Mouse (Mus musculus) heart, embryonic 13.5 days (tissue): ENCODE measurements around the gene Tmem131l. TPM values are rescaled to one million over a fixed set of nuclear protein-coding genes. Genes with fewer than 3 reads are reported as not detected.

Experiments used
- ATAC-seq: fragments of 200-750 bp; cut with Nextera tagmentation; 2 replicates; pipeline ENCODE4 v1.8.0; 2017; ENCODE audit warnings: moderate TSS enrichment; ENCODE audit not compliant: insufficient number of reproducible peaks, low FRiP score, low TSS enrichment; ENCODE audit errors: extremely low read depth
- H3K27ac ChIP-seq: fragments of 300-500 bp; sonication (generic); replicated peaks from 2 replicates; pipeline ENCODE4 v1.5.1; 2015; ENCODE audit warnings: moderate library complexity, mild to moderate bottlenecking, inconsistent platforms
- H3K27me3 ChIP-seq: fragments of 300-500 bp; sonication (generic); replicated peaks from 2 replicates; pipeline ENCODE4 v1.6.1; 2015; ENCODE audit warnings: mild to moderate bottlenecking, inconsistent platforms
- H3K36me3 ChIP-seq: fragments of 300-500 bp; sonication (generic); 2 replicates; pipeline ENCODE4 v1.6.1; 2015; ENCODE audit warnings: mild to moderate bottlenecking, inconsistent platforms
- H3K4me1 ChIP-seq: fragments of 300-500 bp; sonication (generic); 2 replicates; pipeline ENCODE4 v1.6.1; 2015; ENCODE audit warnings: inconsistent platforms
- H3K4me2 ChIP-seq: fragments of 300-500 bp; sonication (generic); 2 replicates; pipeline ENCODE4 v1.6.1; 2015; ENCODE audit warnings: inconsistent platforms, mild to moderate bottlenecking, moderate library complexity
- H3K4me3 ChIP-seq: fragments of 300-500 bp; sonication (generic); 2 replicates; pipeline ENCODE4 v1.5.1; 2015; ENCODE audit warnings: moderate library complexity, mild to moderate bottlenecking, inconsistent platforms
- H3K9ac ChIP-seq: fragments of 300-500 bp; sonication (generic); 2 replicates; pipeline ENCODE4 v1.6.1; 2015; ENCODE audit warnings: inconsistent platforms, mild to moderate bottlenecking, moderate library complexity
- H3K9me3 ChIP-seq: fragments of 300-500 bp; sonication (generic); 2 replicates; pipeline ENCODE4 v1.6.1; 2016; ENCODE audit warnings: inconsistent platforms
- WGBS: fragments of 180-500 bp; shearing (Covaris S2); methylation state at CpG from one replicate; pipeline ENCODE4 v1.1.7; 2015; ENCODE audit warnings: mixed read lengths; 5-methylcytosine and 5-hydroxymethylcytosine counted together
- polyA plus RNA-seq: library from polyadenylated mRNA; unstranded; fragments of >200 nt; fragmentation: Nextera tagmentation; extraction: Ambion mirVana; gene quantifications from 2 replicates; pipeline ENCODE4 v1.2.1, GENCODE M21; 2015

Tmem131l gene
- polyA plus RNA-seq, 1 experiment from 2014 or later: 24.0 TPM

DNA sequence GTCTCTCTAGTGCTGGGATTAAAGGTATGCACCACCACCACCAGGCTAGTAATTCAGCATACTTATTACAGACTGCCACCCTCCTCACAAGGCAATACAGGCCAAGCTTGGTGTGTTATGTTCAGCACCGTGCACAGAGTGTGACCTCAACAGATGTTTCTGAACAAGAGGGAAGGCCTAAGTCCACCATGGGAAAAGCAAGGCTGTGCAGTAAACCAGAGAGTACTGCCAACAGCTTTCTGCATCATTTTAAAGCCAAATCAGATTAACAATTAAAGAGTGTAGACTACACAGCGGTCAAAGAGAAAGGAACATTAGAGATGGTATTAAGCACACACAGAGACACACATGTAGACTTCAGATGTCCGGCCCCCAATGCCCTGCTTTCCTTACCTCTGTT, 8.8 kb downstream of the Tmem131l start:
- no peak for ATAC-seq
- WGBS: 84% methylated on average over 3 of the region's 3 CpGs
- no peak overlapping the region for H3K27ac ChIP-seq

DNA sequence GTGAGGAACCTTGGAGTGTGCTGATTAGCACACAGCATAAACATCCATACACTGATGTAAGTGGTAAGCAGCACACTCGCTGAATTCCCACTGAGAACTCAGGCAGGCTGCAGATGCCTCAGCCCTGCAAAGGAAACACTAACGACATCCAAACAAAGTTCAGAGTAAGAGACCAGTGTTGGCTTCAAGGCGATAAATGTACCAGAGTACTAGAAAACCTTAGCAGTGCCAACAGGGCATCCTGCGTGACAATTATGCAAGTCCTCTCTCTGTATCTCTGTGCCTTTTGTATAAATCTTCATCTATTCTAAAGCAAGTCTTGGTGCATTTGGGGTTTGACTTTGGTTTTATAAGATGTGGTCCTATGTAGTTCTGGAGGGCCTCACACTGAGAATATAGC, 11.0 kb downstream of the Tmem131l start:
- H3K9ac ChIP-seq: no peak overlapping the region
- H3K4me2 ChIP-seq: no peak overlapping the region
- WGBS: 85% methylated on average over 4 of the region's 4 CpGs
- peaks cover 41% of the 10 kb centered on the region for H3K36me3 ChIP-seq
- H3K27ac ChIP-seq: no peak overlapping the region
- H3K4me1 ChIP-seq: peaks cover 29% of the 10 kb centered on the region
- no peaks in the 10 kb centered on the region for H3K9me3 ChIP-seq
- ATAC-seq: no peak
- no peaks in the 10 kb centered on the region for H3K27me3 ChIP-seq
- no peak overlapping the region for H3K4me3 ChIP-seq

More for the DNA sequence above, 8.8 kb downstream of the Tmem131l start:
- no peak overlapping the region for H3K9ac ChIP-seq
- H3K27me3 ChIP-seq: no peaks in the 10 kb centered on the region
- H3K4me3 ChIP-seq: no peak overlapping the region
- H3K4me1 ChIP-seq: peaks cover 26% of the 10 kb centered on the region
- H3K4me2 ChIP-seq: no peak overlapping the region
- peaks cover 45% of the 10 kb centered on the region for H3K36me3 ChIP-seq
- no peaks in the 10 kb centered on the region for H3K9me3 ChIP-seq

DNA sequence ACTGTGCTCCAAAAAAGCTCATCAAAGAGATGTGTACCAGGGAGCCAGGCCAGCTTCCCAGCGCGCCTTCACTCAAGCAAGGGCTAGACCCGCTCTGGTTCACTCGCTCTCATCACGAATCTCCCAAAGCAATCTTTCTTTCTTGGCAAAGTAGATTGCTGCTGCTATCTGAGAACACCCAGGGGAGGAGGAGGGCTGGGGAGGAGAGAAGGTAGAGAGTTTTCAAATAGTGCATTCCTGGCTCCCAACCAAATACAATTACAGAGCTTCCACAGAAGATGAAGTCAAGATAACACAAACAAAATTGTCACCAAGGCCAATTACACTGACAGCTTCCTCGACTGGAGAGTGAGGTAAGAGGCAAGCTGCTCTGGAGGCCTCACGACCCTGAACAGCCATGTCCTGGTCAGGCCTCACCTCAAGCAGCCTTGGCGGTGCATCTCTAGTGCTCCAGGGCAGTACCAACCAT, 12.2 kb downstream of the Tmem131l start:
- Histone ChIP-seq H3K9ac (no peak overlapping the region), H3K4me1 (peaks cover 32% of the 10 kb centered on the region), H3K9me3 (no peaks in the 10 kb centered on the region), H3K36me3 (peaks cover 41% of the 10 kb centered on the region), H3K4me2 (no peak overlapping the region), H3K4me3 (no peak overlapping the region), H3K27me3 (no peaks in the 10 kb centered on the region), H3K27ac (no peak overlapping the region)
- whole genome bisulfite sequencing: 66% methylated on average over 8 of the region's 8 CpGs
- no peak for ATAC-seq

DNA sequence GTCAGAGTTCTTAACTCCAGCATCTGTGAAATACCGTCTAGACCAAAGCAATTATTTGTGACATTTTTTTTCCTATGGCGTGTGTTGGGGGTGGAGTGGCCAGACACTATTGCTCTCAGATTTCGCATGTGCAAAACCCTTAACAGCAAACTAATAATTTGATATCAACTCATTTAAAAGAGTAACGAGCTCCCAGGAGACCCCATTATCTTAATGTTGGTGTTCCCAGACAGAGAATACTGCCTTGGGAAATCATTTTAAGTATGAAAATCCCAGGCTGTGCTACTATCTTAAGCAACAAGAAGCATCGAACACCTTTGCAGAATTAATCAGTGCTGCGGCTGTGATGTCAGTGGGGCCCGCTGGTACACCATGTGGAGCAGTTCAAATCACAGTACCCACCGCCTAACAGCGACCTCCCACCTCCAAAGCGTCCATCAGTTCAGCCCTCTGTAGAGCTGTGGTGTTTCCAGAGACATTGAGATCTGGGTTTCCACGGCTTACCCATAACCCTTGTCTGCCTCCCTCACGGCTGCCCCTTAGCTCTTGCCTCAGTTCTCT, 15.4 kb downstream of the Tmem131l start:
- Histone ChIP-seq H3K4me1 (peaks cover 60% of the 10 kb centered on the region), H3K9ac (no peak overlapping the region), H3K4me2 (no peak overlapping the region), H3K9me3 (no peaks in the 10 kb centered on the region), H3K27me3 (no peaks in the 10 kb centered on the region), H3K36me3 (peaks cover 21% of the 10 kb centered on the region; the same call in 1 of the 2 replicates), H3K4me3 (no peak overlapping the region), H3K27ac (no peak overlapping the region)
- 83% methylated on average over 12 of the region's 12 CpGs for WGBS
- ATAC-seq: no peak

DNA sequence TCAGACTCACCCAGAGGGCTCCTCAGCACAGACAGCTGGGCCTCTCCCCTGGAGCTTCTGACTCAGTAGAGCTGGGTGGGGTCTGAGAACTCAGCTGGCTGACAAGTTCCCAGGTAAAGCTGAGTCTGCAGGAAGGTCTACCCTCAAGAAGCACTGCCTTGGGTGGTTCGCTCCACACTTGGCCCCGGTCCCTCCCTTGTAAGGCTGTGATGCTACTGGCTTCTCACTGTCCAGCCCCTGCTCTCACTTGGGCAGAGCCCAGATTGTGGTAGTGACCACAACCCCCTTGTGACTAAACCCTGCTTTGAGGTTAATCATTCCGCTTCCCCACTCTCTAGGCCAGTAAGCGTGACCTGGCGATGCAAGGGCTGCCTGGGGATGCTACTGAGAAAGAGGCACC, 17.3 kb downstream of the Tmem131l start:
- no peak for ATAC-seq
- no peak overlapping the region for H3K9ac ChIP-seq
- H3K9me3 ChIP-seq: no peaks in the 10 kb centered on the region
- no peaks in the 10 kb centered on the region for H3K27me3 ChIP-seq
- H3K4me2 ChIP-seq: no peak overlapping the region
- H3K4me3 ChIP-seq: no peak overlapping the region
- no peak overlapping the region for H3K27ac ChIP-seq
- H3K36me3 ChIP-seq: peaks cover 15% of the 10 kb centered on the region; the same call in 1 of the 2 replicates
- WGBS: 73% methylated on average over 5 of the region's 5 CpGs
- H3K4me1 ChIP-seq: peaks cover 59% of the 10 kb centered on the region

DNA sequence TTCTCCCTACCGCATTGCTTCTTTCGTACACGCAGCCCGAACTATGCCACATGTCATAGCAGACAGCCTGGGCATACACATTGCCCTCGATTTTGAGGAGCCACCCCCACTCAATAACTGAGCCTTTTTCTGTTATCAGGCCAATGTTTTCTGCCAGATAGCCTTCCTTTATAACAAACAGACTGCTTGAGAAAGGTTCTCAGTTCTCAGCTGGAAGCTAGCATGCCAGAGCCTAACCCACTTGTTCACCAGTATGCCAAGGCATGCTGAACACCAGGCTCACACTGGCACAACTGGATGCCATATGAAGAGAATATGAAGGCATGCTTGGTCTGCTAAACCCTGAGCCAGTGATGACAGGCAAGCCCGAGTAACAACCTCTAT, 17.8 kb downstream of the Tmem131l start:
- no peak overlapping the region for H3K27ac ChIP-seq
- H3K4me2 ChIP-seq: no peak overlapping the region
- H3K36me3 ChIP-seq: peaks cover 14% of the 10 kb centered on the region; the same call in 1 of the 2 replicates
- H3K9me3 ChIP-seq: no peaks in the 10 kb centered on the region
- no peak for ATAC-seq
- H3K4me1 ChIP-seq: peaks cover 57% of the 10 kb centered on the region
- H3K9ac ChIP-seq: no peak overlapping the region
- no peaks in the 10 kb centered on the region for H3K27me3 ChIP-seq
- no peak overlapping the region for H3K4me3 ChIP-seq
- 81% methylated on average over 6 of the region's 6 CpGs for WGBS

- Histone ChIP-seq H3K4me1 (peaks cover 50% of the 10 kb centered on the region), H3K36me3 (peaks cover 10% of the 10 kb centered on the region; the same call in 1 of the 2 replicates), H3K27ac (no peak overlapping the region), H3K9me3 (no peaks in the 10 kb centered on the region), H3K4me3 (no peak overlapping the region), H3K4me2 (no peak overlapping the region), H3K9ac (no peak overlapping the region), H3K27me3 (no peaks in the 10 kb centered on the region)
- no peak for ATAC-seq
- 63% methylated on average over 8 of the region's 8 CpGs for WGBS
These were observed 18.5 kb downstream of the Tmem131l start for GRCm38 (mm10) chr3:84021217-84022200.

- ATAC-seq: no peak
- no peak overlapping the region for H3K27ac ChIP-seq
- H3K4me2 ChIP-seq: no peak overlapping the region
- no peak overlapping the region for H3K4me3 ChIP-seq
- no peaks in the 10 kb centered on the region for H3K27me3 ChIP-seq
- no peaks in the 10 kb centered on the region for H3K9me3 ChIP-seq
- no peak overlapping the region for H3K9ac ChIP-seq
- H3K4me1 ChIP-seq: peaks cover 52% of the 10 kb centered on the region
- H3K36me3 ChIP-seq: peaks cover 10% of the 10 kb centered on the region; the same call in 1 of the 2 replicates
- 80% methylated on average over 3 of the region's 3 CpGs for WGBS
These were observed 19.4 kb downstream of the Tmem131l start for GRCm38 (mm10) chr3:84020528-84020927.

GRCm38 (mm10) chr3:84015484-84016016, 24.4 kb downstream of the Tmem131l start:
- H3K9ac ChIP-seq: no peak overlapping the region; the same call in 1 of the 2 replicates
- H3K9me3 ChIP-seq: 0 out of 2 replicates have a peak, but pooled peaks cover 2% of the 10 kb centered on the region
- no peak overlapping the region for H3K4me3 ChIP-seq
- 61% methylated on average over 4 of the region's 4 CpGs for WGBS
- H3K27ac ChIP-seq: no peak overlapping the region; the same call in 1 of the 2 replicates
- H3K4me1 ChIP-seq: peaks cover 27% of the 10 kb centered on the region
- no peaks in the 10 kb centered on the region for H3K27me3 ChIP-seq
- peaks cover 26% of the 10 kb centered on the region for H3K36me3 ChIP-seq
- no peak for ATAC-seq
- H3K4me2 ChIP-seq: no peak overlapping the region

DNA sequence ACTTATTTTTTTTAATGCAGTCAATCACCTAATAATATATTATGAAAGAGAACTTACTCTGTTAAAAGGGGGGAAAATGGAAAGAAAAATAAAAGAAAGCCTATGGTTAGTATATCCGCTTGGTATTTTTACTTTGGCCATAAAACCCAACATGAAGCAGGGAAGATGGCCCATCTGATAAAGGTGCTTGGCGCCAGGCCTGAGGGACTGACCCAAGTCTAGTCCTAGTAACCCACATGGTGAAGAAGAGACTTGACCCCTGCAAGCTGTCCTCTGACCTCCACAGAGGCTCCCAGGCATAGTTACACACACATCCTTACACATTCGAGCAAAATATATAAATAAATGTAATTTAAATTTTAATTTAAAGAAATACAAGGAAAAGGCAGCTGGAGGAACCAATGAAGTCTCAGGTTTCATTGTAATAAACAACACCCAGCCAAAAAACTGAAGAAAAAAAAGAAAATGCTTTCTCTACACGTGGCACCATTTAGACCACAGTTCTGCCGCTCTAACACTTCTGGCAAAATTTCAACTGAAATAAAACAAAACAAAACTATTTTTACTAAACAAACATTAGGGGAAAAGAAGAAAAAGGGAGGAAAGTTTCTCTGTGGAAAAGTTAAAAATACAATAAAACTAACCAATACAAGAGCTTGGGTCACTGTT, 28.8 kb downstream of the Tmem131l start:
- no peak overlapping the region for H3K4me3 ChIP-seq
- no peak overlapping the region for H3K4me2 ChIP-seq
- peaks cover 22% of the 10 kb centered on the region for H3K4me1 ChIP-seq
- H3K36me3 ChIP-seq: peaks cover 16% of the 10 kb centered on the region
- H3K9ac ChIP-seq: no peak overlapping the region
- 0 out of 2 replicates have a peak, but pooled peaks cover 2% of the 10 kb centered on the region for H3K9me3 ChIP-seq
- H3K27ac ChIP-seq: no peak overlapping the region
- no peaks in the 10 kb centered on the region for H3K27me3 ChIP-seq
- WGBS: 69% methylated on average over 5 of the region's 5 CpGs
- no peak for ATAC-seq

GRCm38 (mm10) chr3:84005989-84006388, 34.0 kb downstream of the Tmem131l start:
- WGBS: 70% methylated on average over 7 of the region's 7 CpGs
- H3K9me3 ChIP-seq: no peaks in the 10 kb centered on the region
- H3K4me3 ChIP-seq: no peak overlapping the region
- H3K36me3 ChIP-seq: no peaks in the 10 kb centered on the region
- no peak overlapping the region for H3K9ac ChIP-seq
- no peak overlapping the region for H3K27ac ChIP-seq
- H3K4me2 ChIP-seq: no peak overlapping the region
- peaks cover 29% of the 10 kb centered on the region for H3K4me1 ChIP-seq
- H3K27me3 ChIP-seq: no peaks in the 10 kb centered on the region
- ATAC-seq: no peak
